Mouse (Mus musculus): ENCODE measurements around the gene D13Ertd608e. TPM values are rescaled to one million over a fixed set of nuclear protein-coding genes. Genes with fewer than 3 reads are reported as not detected.
"Not testable (repeated sequence)": the region's sequence is repeated elsewhere in the genome, so short reads cannot be mapped to it uniquely, and the experiment has no call there.

D13Ertd608e gene
- polyA plus RNA-seq (2016; fragmentation: Nextera tagmentation; extraction: Ambion mirVana), result not detected in 2 replicates

DNA sequence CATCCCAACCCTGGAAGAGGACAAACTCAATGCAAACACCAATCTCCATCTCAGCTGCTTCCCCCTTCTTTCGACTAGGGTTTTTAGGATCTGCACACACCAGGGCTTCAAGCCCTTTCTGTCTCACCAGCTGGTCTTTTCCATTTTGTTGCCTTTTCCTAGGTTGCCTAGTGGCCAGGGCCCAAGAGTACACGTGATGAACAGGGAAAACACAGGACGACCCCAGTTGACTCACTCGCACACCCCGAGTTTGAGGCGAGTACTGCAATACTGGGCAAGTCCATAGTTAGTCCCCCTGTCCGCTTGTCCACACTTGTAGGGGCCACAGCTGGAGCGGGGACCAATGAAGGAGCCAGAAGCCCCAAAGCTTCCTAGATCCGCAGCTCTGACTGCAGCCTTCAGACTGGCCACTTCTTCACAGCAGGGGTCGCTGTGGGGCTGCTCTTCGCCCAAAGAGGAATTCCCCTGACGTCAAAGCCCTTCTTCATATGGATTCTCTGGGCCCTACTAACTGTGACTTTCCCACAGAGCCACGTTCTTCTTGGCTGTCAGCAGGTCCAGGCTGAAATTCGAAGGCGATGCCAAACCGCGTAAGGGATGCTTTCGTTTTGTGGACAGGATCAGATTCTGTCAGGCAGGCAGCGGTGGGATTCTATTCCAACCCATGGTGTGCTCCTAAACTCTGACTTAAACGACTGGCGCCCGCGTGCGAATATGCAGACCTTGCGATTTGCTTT is at the start of gene D13Ertd608e:
D13Ertd608e (plus strand) TSS at position 687 of the 737 bp plus-strand sequence.
- not testable (repeated sequence) for H3K9me3 ChIP-seq
- H3K4me3 ChIP-seq, result peak within 1 kb of the TSS; percentile 33; the same call in 1 of the 2 replicates
- WGBS, result 13% methylated on average over 19 of the region's 25 CpGs

DNA sequence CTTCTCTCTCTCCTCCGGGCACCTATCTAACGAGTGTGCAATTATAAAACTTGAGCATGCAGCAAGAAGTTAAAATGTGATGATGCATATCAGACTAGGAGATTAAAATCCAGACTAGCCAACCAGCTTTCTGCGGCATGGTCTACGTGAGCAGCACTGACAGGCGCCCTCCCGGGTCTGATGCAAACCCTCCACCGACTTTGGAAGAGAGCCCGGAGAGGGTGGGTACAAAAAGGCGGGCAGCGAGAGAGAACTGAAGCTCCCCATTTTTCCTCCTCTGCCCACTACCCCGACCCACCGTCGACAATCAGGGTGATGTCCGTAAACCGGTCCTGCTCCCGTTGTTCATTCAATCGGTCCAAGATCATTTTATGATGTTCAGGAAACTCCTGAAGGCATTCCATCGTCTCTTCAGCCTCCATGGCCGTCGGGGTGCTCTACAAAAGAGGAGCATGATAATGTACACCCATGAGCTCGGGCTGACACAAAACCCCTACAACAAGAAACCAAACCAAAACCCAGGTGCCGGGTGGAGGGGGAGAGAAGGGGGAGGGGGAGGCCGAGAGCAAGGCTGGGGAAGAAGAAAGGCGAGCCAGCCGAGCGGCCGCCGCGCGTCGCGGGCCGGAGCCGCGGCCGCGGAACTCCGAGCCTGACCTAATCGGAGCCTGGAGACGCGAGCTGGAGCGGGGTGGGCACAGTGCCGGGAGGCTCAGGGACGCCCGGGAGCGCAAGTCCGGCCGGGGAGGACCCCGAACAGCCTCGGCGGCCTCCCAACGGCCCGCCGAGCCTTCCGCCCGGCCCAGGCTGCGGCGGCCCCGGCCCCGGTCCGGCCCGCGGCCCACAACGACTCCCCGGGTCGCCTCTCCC is 45.7 kb upstream of the D13Ertd608e start:
- H3K27me3 ChIP-seq (ENCODE audit: poor library complexity, severe bottlenecking), result no peaks in the 10 kb centered on the region
- 2% methylated on average over 56 of the region's 66 CpGs for WGBS
- no peaks in the 10 kb centered on the region for H3K9me3 ChIP-seq
- peak overlapping the region; percentile 88 for H3K4me3 ChIP-seq
- H3K4me1 ChIP-seq, result peaks cover 25% of the 10 kb centered on the region
- peaks cover 44% of the 10 kb centered on the region for H3K36me3 ChIP-seq (replicated peaks)
- DNase-seq (ENCODE audit: extremely low spot score, low spot score), result no peak
- peak overlapping the region; percentile 98 for H3K27ac ChIP-seq

More for the DNA sequence above, at the start of gene D13Ertd608e:
- H3K27ac ChIP-seq; H3K36me3 ChIP-seq (replicated peaks); H3K4me1 ChIP-seq: not testable (repeated sequence)
- DNase-seq (ENCODE audit: extremely low spot score, low spot score), result peak; percentile 18
- peaks cover 22% of the 10 kb centered on the region for H3K27me3 ChIP-seq (ENCODE audit: poor library complexity, severe bottlenecking)

- H3K27ac ChIP-seq, result peak within 1 kb of the TSS; percentile 98
- no peaks in the 10 kb centered on the region for H3K9me3 ChIP-seq
- WGBS, result under 1% methylated on average over 81 of the region's 86 CpGs
- DNase-seq (ENCODE audit: extremely low spot score, low spot score), result peak; percentile 94
- no peaks in the 10 kb centered on the region for H3K27me3 ChIP-seq (ENCODE audit: poor library complexity, severe bottlenecking)
- H3K4me1 ChIP-seq, result peaks cover 25% of the 10 kb centered on the region
- peak within 1 kb of the TSS; percentile 88 for H3K4me3 ChIP-seq
- peaks cover 36% of the 10 kb centered on the region for H3K36me3 ChIP-seq (replicated peaks)
Observed at GRCm38 (mm10) chr13:119790761-119791579, 44.8 kb upstream of the D13Ertd608e start, which contains the start of gene Zfp131. Zfp131 (minus strand) TSS chr13:119790889.

DNA sequence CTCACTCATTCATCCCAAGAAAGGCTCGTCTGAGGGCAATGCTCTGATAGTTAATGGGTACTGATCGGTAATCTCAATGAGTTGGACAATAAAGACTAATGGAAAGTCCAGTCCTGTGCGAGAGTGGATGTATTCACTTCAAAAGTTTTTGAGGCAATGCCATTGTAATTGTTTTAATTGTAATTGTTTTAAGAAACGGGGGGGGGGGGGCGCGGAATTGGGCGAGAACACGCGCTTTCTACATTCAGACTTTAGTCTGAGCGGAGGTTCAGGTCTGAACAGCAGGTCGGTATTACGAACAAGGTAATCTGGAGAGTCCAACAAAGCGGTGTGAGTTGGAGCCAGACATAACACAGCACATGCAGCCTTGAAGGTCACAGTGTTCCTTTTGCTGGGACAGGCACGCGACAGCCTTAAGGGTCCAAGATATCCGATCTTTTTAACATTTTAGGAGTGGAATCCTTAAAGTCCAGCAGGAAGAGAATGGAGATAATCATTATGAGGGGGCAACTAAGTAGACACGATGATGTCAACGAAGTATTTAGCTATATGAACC is 44.1 kb upstream of the D13Ertd608e start:
- Histone ChIP-seq H3K4me3 (peak overlapping the region; percentile 88), H3K4me1 (peaks cover 25% of the 10 kb centered on the region), H3K27me3 (ENCODE audit: poor library complexity, severe bottlenecking) (no peaks in the 10 kb centered on the region), H3K36me3 (replicated peaks) (peaks cover 29% of the 10 kb centered on the region), H3K27ac (peak overlapping the region; percentile 98), H3K9me3 (no peaks in the 10 kb centered on the region)
- peak; percentile 34 for DNase-seq (ENCODE audit: extremely low spot score, low spot score)
- 5% methylated on average over 18 of the region's 18 CpGs for WGBS

DNA sequence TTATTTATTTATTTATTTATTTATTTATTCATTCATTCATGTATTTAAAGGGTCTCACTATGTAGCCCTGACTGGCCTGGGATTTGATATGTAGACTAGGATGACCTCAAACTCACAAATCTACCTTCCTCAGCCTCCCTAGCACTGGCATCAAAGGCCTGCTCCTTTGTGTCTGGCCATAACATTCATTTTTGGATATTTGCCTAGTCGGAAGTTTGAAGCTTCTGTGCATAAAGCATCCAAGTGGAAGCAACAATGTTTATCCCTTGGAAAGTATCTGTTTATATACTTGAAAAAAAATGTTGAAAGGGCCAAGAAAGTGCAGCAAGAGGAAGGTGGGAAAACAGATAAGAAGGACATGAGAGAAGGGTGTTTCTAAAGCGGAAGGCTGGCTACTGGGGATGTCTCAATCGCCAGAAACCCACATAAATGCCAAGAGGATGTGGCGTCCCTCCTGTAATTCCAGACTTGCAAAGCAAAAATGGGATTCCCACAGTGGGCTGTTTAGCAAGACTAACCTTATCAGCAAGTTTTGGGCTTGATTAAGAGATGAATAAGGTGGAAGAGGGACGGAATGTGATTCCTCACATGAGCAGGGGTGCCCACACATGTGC is 42.9 kb upstream of the D13Ertd608e start:
- H3K27me3 ChIP-seq (ENCODE audit: poor library complexity, severe bottlenecking), result no peaks in the 10 kb centered on the region
- DNase-seq (ENCODE audit: extremely low spot score, low spot score), result no peak
- H3K4me3 ChIP-seq, result no peak overlapping the region
- peaks cover 16% of the 10 kb centered on the region for H3K36me3 ChIP-seq (replicated peaks)
- H3K27ac ChIP-seq, result no peak overlapping the region
- H3K4me1 ChIP-seq, result peaks cover 25% of the 10 kb centered on the region
- H3K9me3 ChIP-seq, result no peaks in the 10 kb centered on the region
- 86% methylated on average over 5 of the region's 5 CpGs for WGBS

- Histone ChIP-seq H3K27me3 (ENCODE audit: poor library complexity, severe bottlenecking) (no peaks in the 10 kb centered on the region), H3K4me3 (no peak overlapping the region), H3K36me3 (replicated peaks) (no peaks in the 10 kb centered on the region), H3K27ac (no peak overlapping the region), H3K4me1 (no peaks in the 10 kb centered on the region), H3K9me3 (no peaks in the 10 kb centered on the region)
- DNase-seq (ENCODE audit: extremely low spot score, low spot score), result no peak
- WGBS, result 80% methylated on average over 4 of the region's 4 CpGs
Observed at GRCm38 (mm10) chr13:119797656-119798055, 38.1 kb upstream of the D13Ertd608e start.

- Histone ChIP-seq H3K9me3 (no peaks in the 10 kb centered on the region), H3K36me3 (replicated peaks) (no peaks in the 10 kb centered on the region), H3K27ac (no peak overlapping the region), H3K4me1 (no peaks in the 10 kb centered on the region), H3K4me3 (no peak overlapping the region), H3K27me3 (ENCODE audit: poor library complexity, severe bottlenecking) (no peaks in the 10 kb centered on the region)
- DNase-seq (ENCODE audit: extremely low spot score, low spot score), result no peak
- WGBS, result 87% methylated on average over 2 of the region's 2 CpGs
Observed at GRCm38 (mm10) chr13:119808937-119809336, 26.9 kb upstream of the D13Ertd608e start.

DNA sequence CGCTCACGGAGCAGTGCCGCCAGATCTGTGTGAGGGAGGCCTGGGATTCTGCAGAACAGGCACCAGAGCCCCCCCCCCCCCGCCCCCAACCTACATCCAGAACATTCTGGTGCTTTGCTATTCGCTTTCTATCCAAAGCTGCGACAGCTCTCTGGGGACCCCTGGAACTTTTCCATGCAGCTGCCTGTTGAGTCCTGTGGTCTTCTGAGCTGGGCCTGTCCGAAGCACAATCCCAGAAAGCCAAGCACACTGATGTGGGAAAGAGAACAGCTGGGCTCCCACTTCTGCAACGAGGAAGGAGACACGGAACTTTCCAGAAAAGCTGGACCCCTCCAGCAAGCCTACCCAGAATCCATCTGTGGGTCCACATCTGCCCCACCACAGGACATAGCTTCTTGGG is 25.8 kb upstream of the D13Ertd608e start:
- H3K4me1 ChIP-seq, result no peaks in the 10 kb centered on the region
- WGBS, result 86% methylated on average over 9 of the region's 9 CpGs
- H3K9me3 ChIP-seq, result no peaks in the 10 kb centered on the region
- no peaks in the 10 kb centered on the region for H3K27me3 ChIP-seq (ENCODE audit: poor library complexity, severe bottlenecking)
- DNase-seq (ENCODE audit: extremely low spot score, low spot score), result no peak
- no peaks in the 10 kb centered on the region for H3K36me3 ChIP-seq (replicated peaks)
- no peak overlapping the region for H3K27ac ChIP-seq
- no peak overlapping the region for H3K4me3 ChIP-seq

GRCm38 (mm10) chr13:119816798-119817197 is 19.0 kb upstream of the D13Ertd608e start:
- H3K27ac ChIP-seq, result no peak overlapping the region
- DNase-seq (ENCODE audit: extremely low spot score, low spot score), result no peak
- WGBS, result 67% methylated on average over 8 of the region's 8 CpGs

DNA sequence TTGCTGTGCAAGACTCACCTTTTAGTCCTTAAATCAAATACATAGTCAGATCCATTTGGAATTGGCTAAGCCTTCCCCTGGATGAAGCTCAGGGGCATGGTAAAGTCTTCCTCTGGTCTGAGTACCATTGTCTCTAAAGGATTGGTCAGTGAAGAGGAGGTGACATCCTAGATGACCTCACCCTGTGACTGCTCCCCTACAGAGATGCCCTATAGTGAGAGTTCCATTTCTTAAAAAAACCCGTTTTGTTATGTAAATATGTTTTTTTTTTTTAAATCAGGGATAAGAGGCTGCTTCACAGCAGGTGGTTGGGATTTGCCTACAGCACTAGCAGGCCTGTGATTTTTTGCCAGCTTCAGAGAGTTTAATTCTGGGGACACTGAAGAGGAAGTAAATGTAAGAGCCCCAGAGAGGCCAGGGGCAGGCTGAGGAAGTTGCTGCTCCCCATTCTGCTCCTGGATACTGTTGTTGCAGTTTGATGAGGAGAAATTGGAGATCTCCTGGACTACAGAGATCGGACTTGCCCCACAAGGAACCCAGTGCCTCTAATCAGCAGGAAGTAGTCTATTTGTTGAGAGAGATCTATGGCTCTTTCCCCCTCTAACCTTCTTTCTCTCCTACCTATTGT is 18.1 kb upstream of the D13Ertd608e start:
- WGBS, result 11% methylated on average over 2 of the region's 2 CpGs
- H3K9me3 ChIP-seq, result no peaks in the 10 kb centered on the region
- no peaks in the 10 kb centered on the region for H3K27me3 ChIP-seq (ENCODE audit: poor library complexity, severe bottlenecking)
- H3K4me3 ChIP-seq, result no peak overlapping the region
- peaks cover 22% of the 10 kb centered on the region for H3K4me1 ChIP-seq
- H3K36me3 ChIP-seq (replicated peaks), result no peaks in the 10 kb centered on the region
- H3K27ac ChIP-seq, result peak overlapping the region; percentile 46; the same call in 1 of the 2 replicates
- DNase-seq (ENCODE audit: extremely low spot score, low spot score), result no peak

More at GRCm38 (mm10) chr13:119816798-119817197, 19.0 kb upstream of the D13Ertd608e start:
- Histone ChIP-seq H3K9me3 (no peaks in the 10 kb centered on the region), H3K4me1 (peaks cover 22% of the 10 kb centered on the region), H3K27me3 (ENCODE audit: poor library complexity, severe bottlenecking) (no peaks in the 10 kb centered on the region), H3K4me3 (no peak overlapping the region), H3K36me3 (replicated peaks) (no peaks in the 10 kb centered on the region)

DNA sequence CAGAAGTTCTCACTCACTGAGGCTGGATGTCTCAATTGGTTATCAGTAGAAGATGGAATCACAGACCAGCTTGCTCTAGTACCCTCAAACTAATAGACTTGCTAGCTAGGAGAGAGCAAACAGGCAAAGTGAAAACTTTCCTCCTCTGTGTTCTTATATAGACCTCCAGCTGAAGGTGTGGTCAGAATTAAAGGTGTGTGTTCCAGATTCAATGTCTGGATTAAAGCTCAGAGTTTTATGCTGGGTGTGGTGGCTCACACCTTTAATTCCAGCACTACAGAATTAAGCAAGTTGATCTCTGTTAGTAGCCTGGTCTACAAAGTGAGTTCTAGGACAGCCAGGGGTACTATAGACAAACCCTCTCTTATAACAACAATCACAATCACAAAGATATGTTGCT is 5.7 kb upstream of the D13Ertd608e start, which contains the start of gene AF067063:
AF067063 (minus strand) TSS at position 101 of the 400 bp plus-strand sequence.
- not testable (repeated sequence) for H3K27ac ChIP-seq; H3K4me1 ChIP-seq; DNase-seq (ENCODE audit: extremely low spot score, low spot score); H3K9me3 ChIP-seq; H3K4me3 ChIP-seq; H3K27me3 ChIP-seq (ENCODE audit: poor library complexity, severe bottlenecking); H3K36me3 ChIP-seq (replicated peaks)

Data from forebrain, embryonic 10.5 days (tissue).